Mouse (Mus musculus): ENCODE measurements around the gene Runx2.

DNA sequence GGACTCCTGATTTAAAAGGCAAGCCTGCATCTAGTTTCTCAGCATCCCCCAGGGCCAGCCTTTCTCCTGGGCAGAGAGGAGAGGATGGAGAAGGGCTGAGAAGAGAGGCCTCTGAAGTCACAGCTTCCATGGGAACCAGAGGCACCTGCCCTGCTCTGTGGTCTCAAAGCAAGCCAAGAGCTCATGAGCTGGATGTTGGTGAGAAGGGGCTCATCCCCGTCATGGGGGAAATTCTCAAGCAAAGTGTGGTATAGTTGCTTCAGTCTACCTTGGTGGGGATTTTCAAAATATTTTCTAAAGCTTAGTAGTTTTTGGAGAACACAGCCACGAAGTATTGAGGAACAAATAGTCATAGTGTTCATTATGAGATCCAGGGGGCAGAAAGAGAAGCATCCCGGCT is 357.9 kb downstream of the Runx2 start:
- TF ChIP-seq CTCF (conservative IDR thresholded peaks at IDR 0.05; ENCODE audit: insufficient read depth, insufficient read length, low read depth, low read length) (no peak), POLR2A (IDR thresholded peaks at IDR 0.05; ENCODE audit: low read depth, low read length) (no peak)
